Mouse (Mus musculus): ENCODE data around the gene Hyou1. TPM values are rescaled to one million over a fixed set of nuclear protein-coding genes. Genes with fewer than 3 reads are reported as not detected.
"Not testable (repeated sequence)": the region's sequence is repeated elsewhere in the genome, so short reads cannot be mapped to it uniquely, and the experiment has no call there.

Hyou1 gene
- total RNA-seq, 2 experiments from 2014 or later = 87.2 to 90.0 TPM

DNA sequence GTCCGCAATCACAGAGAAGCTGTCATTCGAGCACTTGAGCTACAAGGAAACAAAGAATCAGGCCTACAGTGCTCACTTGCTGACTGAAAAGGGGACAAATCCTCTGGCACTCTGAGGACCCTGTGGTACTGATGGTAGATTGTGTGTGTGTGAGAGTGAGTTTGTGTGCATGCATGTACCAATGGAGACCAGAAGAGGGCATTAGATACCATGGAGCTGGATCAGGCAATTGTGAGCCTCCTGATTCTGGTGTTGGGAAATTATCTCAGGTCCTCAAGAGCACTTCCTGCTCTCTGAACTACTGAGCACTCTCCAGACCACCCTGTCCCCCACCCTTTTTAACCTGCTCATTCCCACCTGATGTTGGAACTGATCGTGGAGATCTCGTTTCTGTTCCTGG lies 30.7 kb upstream of the Hyou1 start:
- no peak for DNase-seq
- intact Hi-C loops (cut with DNase I) = no loop called here

DNA sequence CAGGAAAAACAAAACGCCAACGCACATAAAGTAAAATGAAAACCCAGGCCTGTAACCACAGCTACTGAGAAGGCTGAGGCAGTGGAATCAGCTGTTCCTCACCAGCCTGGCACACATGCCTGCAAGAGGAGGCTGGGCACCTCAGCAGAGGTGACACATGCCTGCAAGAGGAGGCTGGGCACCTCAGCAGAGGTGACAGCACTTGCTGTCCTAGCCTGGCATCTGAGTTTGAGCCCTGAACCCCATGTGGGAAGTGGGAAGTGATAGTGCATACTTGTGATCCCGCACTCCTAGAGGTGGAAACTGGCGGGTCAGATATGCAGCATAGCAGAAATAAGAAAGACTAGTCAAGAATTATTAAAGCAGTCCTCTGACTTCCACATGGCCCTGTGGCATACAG lies 27.9 kb upstream of the Hyou1 start:
- DNase-seq = no peak
- intact Hi-C loops (cut with DNase I) = no loop called here

- no peak for DNase-seq
- intact Hi-C loops (cut with DNase I) = no loop called here
These were observed 27.0 kb upstream of the Hyou1 start for GRCm38 (mm10) chr9:44352337-44352736.

GRCm38 (mm10) chr9:44353142-44353541 lies 26.1 kb upstream of the Hyou1 start:
- DNase-seq = no peak
- intact Hi-C loops (cut with DNase I) = no loop called here

DNA sequence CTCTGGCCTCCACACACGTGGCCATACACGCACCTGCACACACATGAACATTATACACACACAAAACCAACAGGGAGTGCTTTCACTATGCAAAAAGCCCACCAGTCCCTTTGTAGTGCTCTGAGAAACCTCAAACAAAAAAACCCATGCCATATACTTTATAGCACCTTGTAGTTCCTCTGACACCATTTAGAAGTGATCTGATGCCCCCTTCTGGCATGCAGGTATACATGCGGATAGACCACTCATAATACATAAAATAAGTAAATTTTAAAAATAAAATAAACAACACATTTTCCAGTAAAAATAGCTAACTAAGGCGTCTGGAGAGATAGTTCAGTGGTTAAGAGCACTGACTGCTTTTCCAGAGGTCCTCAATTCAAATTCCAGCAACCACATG lies 22.1 kb upstream of the Hyou1 start:
- no peak for DNase-seq
- intact Hi-C loops (cut with DNase I) = no loop called here

DNA sequence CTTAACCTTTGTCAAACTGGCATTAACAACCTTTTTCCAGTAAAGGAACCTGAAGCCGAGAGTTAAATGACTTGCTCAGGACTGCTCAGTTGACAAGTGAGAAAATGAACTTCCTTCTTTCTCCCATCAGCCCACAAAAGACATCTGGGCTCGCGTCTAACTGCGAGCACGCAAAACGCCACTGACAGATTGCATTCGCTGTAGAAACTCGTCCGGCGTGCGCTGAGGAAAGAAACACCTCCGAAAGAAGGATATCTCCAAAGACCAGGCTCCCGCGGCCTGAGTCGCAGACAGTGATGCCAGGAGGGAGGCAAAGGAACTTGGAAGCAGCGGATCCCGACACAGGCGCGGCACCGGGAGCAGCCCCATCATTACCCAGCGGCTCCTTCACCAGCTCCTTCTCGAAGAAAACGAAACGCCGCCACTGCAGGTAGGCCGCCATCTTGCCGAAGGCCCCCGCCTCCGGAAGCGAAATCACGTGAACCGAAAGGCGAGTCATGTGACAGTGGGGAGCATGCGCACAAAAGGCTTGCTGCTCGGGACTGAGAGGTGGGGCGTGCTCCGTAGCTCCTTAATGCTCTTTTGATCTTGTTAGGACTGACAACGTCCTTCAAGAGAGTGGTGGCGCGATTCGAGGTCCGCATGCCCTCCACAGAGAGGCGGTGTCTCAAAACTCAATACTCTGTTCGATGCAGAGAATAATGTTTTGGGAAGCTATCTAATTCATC lies 17.9 kb upstream of the Hyou1 start, which contains the start of gene Vps11:
Vps11 (minus strand) TSS at position 481 of the 728 bp plus-strand sequence.
- intact Hi-C loops (cut with DNase I) = no loop called here
- DNase-seq = peak; percentile 97

DNA sequence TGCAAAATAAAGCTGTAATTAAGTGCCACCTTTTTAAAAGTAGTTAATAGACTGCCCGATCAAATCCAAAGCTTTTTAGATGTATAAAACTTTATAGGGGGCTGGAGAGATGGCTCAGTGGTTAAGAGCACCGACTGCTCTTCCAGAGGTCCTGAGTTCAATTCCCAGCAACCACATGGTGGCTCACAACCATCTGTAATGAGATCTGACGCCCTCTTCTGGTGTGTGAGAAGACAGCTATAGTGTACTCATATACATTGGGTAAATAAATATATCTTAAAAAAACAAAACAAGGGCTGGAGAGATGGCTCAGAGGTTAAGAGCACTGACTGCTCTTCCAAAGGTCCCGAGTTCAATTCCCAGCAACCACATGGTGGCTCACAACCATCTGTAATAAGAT lies 17.4 kb upstream of the Hyou1 start:
- DNase-seq; intact Hi-C loops (cut with DNase I): not testable (repeated sequence)

- intact Hi-C loops (cut with DNase I) = no loop called here
- DNase-seq = no peak
These were observed 14.8 kb upstream of the Hyou1 start for GRCm38 (mm10) chr9:44364480-44364879.

DNA sequence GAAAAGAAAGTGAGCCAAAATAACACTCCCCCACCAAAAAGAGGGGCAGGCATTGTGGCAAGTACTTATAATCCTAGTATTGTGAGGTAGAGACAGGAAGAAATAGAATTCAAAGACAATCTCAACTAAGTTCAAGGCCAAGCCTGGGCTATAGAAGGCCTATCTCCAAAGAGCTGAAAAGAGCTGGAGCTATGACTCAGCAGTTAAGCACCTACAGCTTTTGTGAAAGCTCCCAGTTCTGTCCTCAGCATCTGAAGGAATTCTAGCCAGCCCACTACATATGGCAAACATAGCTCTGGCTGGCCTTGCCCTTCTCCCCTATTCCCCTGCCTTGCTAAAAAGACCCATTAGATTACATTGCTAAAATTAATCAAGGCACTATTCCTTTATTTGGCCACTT lies 5.9 kb upstream of the Hyou1 start:
- intact Hi-C loops (cut with DNase I) = no loop called here
- no peak for DNase-seq

GRCm38 (mm10) chr9:44376141-44376540 lies 3.1 kb upstream of the Hyou1 start:
- no peak for DNase-seq
- intact Hi-C loops (cut with DNase I) = no loop called here

GRCm38 (mm10) chr9:44377335-44377734 lies 2.0 kb upstream of the Hyou1 start:
- intact Hi-C loops (cut with DNase I); DNase-seq: not testable (repeated sequence)

DNA sequence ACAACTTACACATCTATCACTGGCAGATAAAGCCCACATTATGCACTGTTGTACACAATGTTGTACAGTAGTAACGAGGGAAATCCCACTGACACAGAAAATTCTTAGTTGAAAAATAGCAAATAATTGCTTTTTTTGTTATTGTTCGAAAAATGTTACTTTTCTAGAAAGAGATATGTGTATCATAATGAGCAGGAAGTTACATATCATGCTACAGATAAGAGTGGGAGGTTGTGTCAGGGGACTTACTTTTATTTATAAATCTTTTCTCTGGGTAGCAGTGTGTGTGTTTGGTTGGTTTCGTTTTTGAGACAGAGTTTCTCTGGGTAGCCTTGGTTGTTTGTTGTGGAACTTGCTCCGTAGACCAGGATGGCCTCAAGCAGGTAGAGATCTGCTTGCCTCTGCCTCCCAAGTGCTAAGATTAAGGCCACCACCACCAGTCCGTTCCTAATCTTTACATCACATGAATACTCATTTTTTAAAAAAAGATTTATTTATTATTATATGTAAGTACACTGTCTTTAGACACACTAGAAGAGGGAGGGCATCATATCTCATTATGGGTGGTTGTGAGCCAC lies 1.0 kb upstream of the Hyou1 start:
- intact Hi-C loops (cut with DNase I) = no loop called here
- no peak for DNase-seq

- intact Hi-C loops (cut with DNase I) = no loop called here
These were observed 572 bp downstream of the Hyou1 start for GRCm38 (mm10) chr9:44379862-44380261.

DNA sequence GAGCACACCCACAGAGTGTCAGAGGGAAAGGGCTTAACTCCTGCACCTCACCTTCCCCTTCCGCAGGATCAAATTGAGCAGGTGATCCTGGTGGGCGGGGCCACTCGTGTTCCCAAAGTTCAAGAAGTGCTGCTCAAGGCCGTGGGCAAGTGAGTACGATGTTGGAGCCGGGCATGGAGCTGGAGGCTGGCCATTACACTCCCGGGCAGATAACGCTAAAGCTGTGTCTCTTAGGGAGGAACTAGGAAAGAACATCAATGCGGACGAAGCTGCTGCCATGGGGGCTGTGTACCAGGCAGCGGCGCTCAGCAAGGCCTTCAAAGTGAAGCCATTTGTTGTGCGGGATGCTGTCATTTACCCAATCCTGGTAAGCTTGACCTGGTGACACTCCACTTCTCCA lies 5.3 kb downstream of the Hyou1 start:
- DNase-seq = no peak
- intact Hi-C loops (cut with DNase I) = no loop called here

More at GRCm38 (mm10) chr9:44379862-44380261, 572 bp downstream of the Hyou1 start:
- peak; percentile 41 for DNase-seq

DNA sequence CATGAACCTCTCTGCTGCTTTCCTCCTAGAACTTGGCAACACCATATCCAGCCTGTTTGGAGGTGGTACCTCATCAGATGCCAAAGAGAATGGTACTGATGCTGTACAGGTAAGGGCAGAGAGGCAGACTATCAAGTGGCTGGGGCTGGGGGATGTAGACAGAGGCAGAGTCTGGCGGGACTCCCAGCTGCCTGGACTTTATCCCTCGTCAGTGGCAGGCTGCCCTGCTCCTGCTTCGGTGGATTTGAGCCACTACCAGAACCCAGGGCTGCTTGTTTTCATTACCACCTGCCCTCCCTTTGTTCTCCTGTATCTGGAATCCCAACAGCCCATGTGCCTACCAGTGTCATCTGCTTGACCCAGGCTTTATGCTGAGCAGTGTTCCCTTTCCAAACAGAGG lies 7.9 kb downstream of the Hyou1 start:
- no peak for DNase-seq
- intact Hi-C loops (cut with DNase I) = no loop called here

- intact Hi-C loops (cut with DNase I) = no loop called here
- peak; percentile 47 for DNase-seq
These were observed 10.0 kb downstream of the Hyou1 start for GRCm38 (mm10) chr9:44389273-44389672.

DNA sequence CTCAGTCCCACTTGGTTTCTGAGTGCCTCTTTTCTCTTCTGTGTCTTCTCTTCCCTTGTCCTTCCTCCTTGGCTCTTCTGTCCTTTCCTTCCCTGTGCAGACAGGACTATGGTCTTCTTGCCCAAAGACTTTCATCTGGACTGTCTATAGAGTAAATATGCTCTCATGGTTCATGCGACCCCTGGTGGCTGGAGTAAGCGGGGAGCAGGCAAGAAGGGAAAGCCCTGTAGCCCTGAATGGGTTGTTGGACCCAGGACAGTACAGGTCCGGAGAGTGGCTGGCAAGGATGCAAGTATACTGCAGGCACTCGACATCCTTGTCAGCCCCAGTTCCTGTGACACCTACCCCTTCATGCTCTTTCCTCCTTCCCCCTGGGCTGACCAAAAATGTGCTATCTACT lies 12.2 kb downstream of the Hyou1 start:
- peak; percentile 77 for DNase-seq
- intact Hi-C loops (cut with DNase I) = loop anchor here (10.0 kb wide), 1 partner anchor 267 kb away; no protein-coding TSS in a partner anchor

DNA sequence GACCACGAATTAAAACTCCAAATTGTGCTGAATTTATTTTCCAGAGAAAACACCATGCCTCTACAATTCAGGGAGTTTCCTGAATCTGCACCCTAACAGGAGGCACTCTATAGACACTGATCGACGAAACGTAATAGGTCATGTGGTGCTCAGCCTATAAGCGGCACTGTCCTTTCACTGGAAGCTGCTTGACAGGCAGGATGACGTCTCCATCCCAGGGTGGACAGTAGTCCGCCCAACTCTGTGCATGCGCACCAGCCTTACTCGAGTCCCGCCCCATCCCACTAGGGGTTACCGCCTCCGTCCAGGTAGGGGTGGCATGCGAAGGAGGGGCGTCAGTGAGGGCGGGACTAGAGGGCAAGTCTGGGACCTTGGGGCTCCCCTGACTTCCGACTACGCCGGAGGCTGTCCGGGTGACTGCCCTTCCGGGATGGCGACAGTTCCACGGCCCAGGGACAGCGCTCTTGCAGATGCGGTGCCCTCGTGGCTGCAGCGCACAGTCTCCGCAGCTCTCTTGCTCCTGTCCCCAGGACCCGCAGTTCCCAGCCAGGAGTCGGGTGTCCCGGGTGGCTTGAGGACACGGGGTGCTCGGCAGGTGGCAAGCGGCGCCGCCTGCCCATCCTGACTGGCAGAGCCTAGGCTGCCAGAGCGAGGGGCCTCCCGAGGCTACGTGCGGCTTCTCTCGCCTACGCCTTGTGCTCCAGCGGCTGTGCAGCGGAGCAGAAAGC lies 17.6 kb downstream of the Hyou1 start, which contains the start of gene Slc37a4:
Slc37a4 (plus strand) TSS at position 169 of the 728 bp plus-strand sequence.
- peak; percentile 94 for DNase-seq
- intact Hi-C loops (cut with DNase I) = loop anchor here (10.0 kb wide), 1 partner anchor 272 kb away; no protein-coding TSS in a partner anchor

GRCm38 (mm10) chr9:44398087-44398486 lies 18.8 kb downstream of the Hyou1 start:
- DNase-seq = no peak
- intact Hi-C loops (cut with DNase I) = loop anchor here (10.0 kb wide), 1 partner anchor 273 kb away; no protein-coding TSS in a partner anchor

- intact Hi-C loops (cut with DNase I) = loop anchor here (10.0 kb wide), 1 partner anchor 274 kb away; no protein-coding TSS in a partner anchor
- DNase-seq = no peak
These were observed 19.3 kb downstream of the Hyou1 start for GRCm38 (mm10) chr9:44398551-44398950.

GRCm38 (mm10) chr9:44399114-44399794 lies 20.0 kb downstream of the Hyou1 start:
- DNase-seq = no peak
- intact Hi-C loops (cut with DNase I) = loop anchor here (10.0 kb wide), 1 partner anchor 274 kb away; no protein-coding TSS in a partner anchor

Data from left cerebral cortex, postnatal 4 days (tissue).